In genomic region chr17:56292531-56293222, GRCm38 (mm10) we compare ENCODE assay signal across 8 mouse cellular contexts. TPM values are rescaled to one million over a fixed set of nuclear protein-coding genes. Genes with fewer than 3 reads are reported as not detected.
DNase-seq lines count a peak whose midpoint lies in the region; ATAC-seq lines count a peak whose summit lies in the region.

Plin3 (minus strand) TSS chr17:56292873.

- no peak within 1 kb of the TSS for H3K9ac ChIP-seq in intestine, embryonic 15.5 days
- no peak within 1 kb of the TSS for H3K9ac ChIP-seq in neural tube, embryonic 15.5 days (replicated peaks)

- WGBS in intestine, embryonic 15.5 days, result 93% methylated on average over 4 of the region's 4 CpGs
- WGBS in neural tube, embryonic 15.5 days, result 85% methylated on average over 4 of the region's 4 CpGs

- H3K4me2 ChIP-seq in intestine, embryonic 15.5 days (replicated peaks), result no peak within 1 kb of the TSS
- H3K4me2 ChIP-seq in neural tube, embryonic 15.5 days, result no peak within 1 kb of the TSS

- H3K36me3 ChIP-seq in intestine, embryonic 15.5 days, result no peaks in the 10 kb centered on the region
- no peaks in the 10 kb centered on the region for H3K36me3 ChIP-seq in neural tube, embryonic 15.5 days

- H3K9me3 ChIP-seq in intestine, embryonic 15.5 days, result no peaks in the 10 kb centered on the region
- no peaks in the 10 kb centered on the region for H3K9me3 ChIP-seq in neural tube, embryonic 15.5 days (replicated peaks)

- H3K27ac ChIP-seq in intestine, embryonic 15.5 days, result peak within 1 kb of the TSS; percentile 95; the same call in 1 of the 2 replicates
- H3K27ac ChIP-seq in neural tube, embryonic 15.5 days (replicated peaks), result no peak within 1 kb of the TSS

- peaks cover 28% of the 10 kb centered on the region for H3K4me1 ChIP-seq in intestine, embryonic 15.5 days (replicated peaks)
- peaks cover 33% of the 10 kb centered on the region for H3K4me1 ChIP-seq in neural tube, embryonic 15.5 days

- no peak for ATAC-seq in granulocyte monocyte progenitor cell, adult 5-6 weeks (replicated peaks; ENCODE audit: poor library complexity, severe bottlenecking)
- ATAC-seq in intestine, embryonic 15.5 days, result no peak
- no peak for ATAC-seq in neural tube, embryonic 15.5 days (ENCODE audit: low FRiP score)

- H3K27me3 ChIP-seq in intestine, embryonic 15.5 days (replicated peaks), result no peaks in the 10 kb centered on the region
- no peaks in the 10 kb centered on the region for H3K27me3 ChIP-seq in neural tube, embryonic 15.5 days (replicated peaks)

- DNase-seq in layer of hippocampus, adult 9-11 months, result peak; percentile 2
- DNase-seq in layer of hippocampus, postnatal 10 days (ENCODE audit: low spot score in 2 of 2), result no peak
- DNase-seq in adrenal gland, postnatal 25 days, result no peak
- DNase-seq in ovary, adult 18-20 months (ENCODE audit: low spot score), result no peak
- no peak for DNase-seq in B cell, adult 2 months

- no peak within 1 kb of the TSS for H3K4me3 ChIP-seq in intestine, embryonic 15.5 days (replicated peaks)
- H3K4me3 ChIP-seq in neural tube, embryonic 15.5 days (replicated peaks), result no peak within 1 kb of the TSS

RNA-seq across cellular contexts. Expression of gene Plin3, which starts in this region (rescaled TPM):
- total RNA-seq in layer of hippocampus, postnatal 10 days (2021), result 1 to 10 TPM; 5.7 to 7.3 TPM
- 59.7 and 102 TPM in 2 replicates for total RNA-seq in adrenal gland, postnatal 25 days (2021)
- 17.0 and 19.3 TPM in 2 replicates for total RNA-seq in granulocyte monocyte progenitor cell, adult 5-6 weeks (2014; fragmentation: Nextera tagmentation)
- total RNA-seq in granulocyte monocyte progenitor cell, adult 5-6 weeks (2017), result 29.0 and 29.2 TPM in 2 replicates
- polyA plus RNA-seq in intestine, embryonic 15.5 days (2015; fragmentation: Nextera tagmentation; extraction: Ambion mirVana), result 153 and 195 TPM in 2 replicates
- polyA plus RNA-seq in neural tube, embryonic 15.5 days (2015; fragmentation: Nextera tagmentation; extraction: Ambion mirVana), result 13.2 and 28.7 TPM in 2 replicates
